Mouse (Mus musculus) stomach, embryonic 15.5 days (tissue): ENCODE measurements at regions not wholly inside any gene's neighbourhood (a gene's known extent, or its start where the extent isn't known, plus 50 kb on each side); places are given as distances from the start of the nearest gene placed in this dataset.

Experiments
- ATAC-seq: fragments of 200-750 bp; cut with Nextera tagmentation; 2 replicates; pipeline ENCODE4 v1.8.0; 2017; ENCODE audit warnings: low read depth, moderate number of reproducible peaks, moderate TSS enrichment; ENCODE audit not compliant: insufficient read depth, low FRiP score
- H3K27ac ChIP-seq: fragments of 300-500 bp; sonication (generic); 2 replicates; pipeline ENCODE4 v1.5.1; 2015; ENCODE audit warnings: mild to moderate bottlenecking, inconsistent platforms
- H3K27me3 ChIP-seq: fragments of 300-500 bp; sonication (generic); replicated peaks from 2 replicates; pipeline ENCODE4 v1.6.1; 2015; ENCODE audit warnings: inconsistent platforms
- H3K36me3 ChIP-seq: fragments of 300-500 bp; sonication (generic); 2 replicates; pipeline ENCODE4 v1.6.1; 2015; ENCODE audit warnings: inconsistent platforms
- H3K4me1 ChIP-seq: fragments of 300-500 bp; sonication (generic); 2 replicates; pipeline ENCODE4 v1.6.1; 2015; ENCODE audit warnings: inconsistent platforms
- H3K4me2 ChIP-seq: fragments of 300-500 bp; sonication (generic); 2 replicates; pipeline ENCODE4 v1.6.1; 2015; ENCODE audit warnings: mild to moderate bottlenecking, inconsistent platforms
- H3K4me3 ChIP-seq: fragments of 300-500 bp; sonication (generic); replicated peaks from 2 replicates; pipeline ENCODE4 v1.5.1; 2015; ENCODE audit warnings: inconsistent platforms
- H3K9ac ChIP-seq: fragments of 300-500 bp; sonication (generic); 2 replicates; pipeline ENCODE4 v1.6.1; 2015; ENCODE audit warnings: inconsistent platforms
- H3K9me3 ChIP-seq: fragments of 300-500 bp; sonication (generic); 2 replicates; pipeline ENCODE4 v1.6.1; 2016; ENCODE audit warnings: inconsistent platforms
- WGBS: fragments of 180-500 bp; shearing (Covaris S2); methylation state at CpG from one replicate; pipeline ENCODE4 v1.1.7; 2015; 5-methylcytosine and 5-hydroxymethylcytosine counted together

- Histone ChIP-seq H3K4me1 (no peaks in the 10 kb centered on the region), H3K36me3 (no peaks in the 10 kb centered on the region), H3K4me3 (no peak overlapping the region), H3K4me2 (no peak overlapping the region), H3K27me3 (no peaks in the 10 kb centered on the region), H3K9me3 (no peaks in the 10 kb centered on the region), H3K9ac (no peak overlapping the region), H3K27ac (no peak overlapping the region)
- no peak for ATAC-seq
- 84% methylated on average over 5 of the region's 5 CpGs for WGBS
These were observed 53.0 kb upstream of the Dapl1 start for GRCm38 (mm10) chr2:59431466-59431865.

GRCm38 (mm10) chr2:59431867-59432266 is 52.6 kb upstream of the Dapl1 start:
- no peaks in the 10 kb centered on the region for H3K4me1 ChIP-seq
- ATAC-seq: peak; percentile 41
- H3K4me3 ChIP-seq: no peak overlapping the region
- H3K9me3 ChIP-seq: no peaks in the 10 kb centered on the region
- WGBS: 62% methylated on average over 7 of the region's 7 CpGs
- no peak overlapping the region for H3K27ac ChIP-seq
- H3K9ac ChIP-seq: no peak overlapping the region
- H3K4me2 ChIP-seq: no peak overlapping the region
- no peaks in the 10 kb centered on the region for H3K27me3 ChIP-seq
- H3K36me3 ChIP-seq: no peaks in the 10 kb centered on the region
